Mouse (Mus musculus) myocyte (in vitro differentiated cells): ENCODE data around the gene Gm20696. TPM values are rescaled to one million over a fixed set of nuclear protein-coding genes. Genes with fewer than 3 reads are reported as not detected.

Experiments
- H3K27me3 ChIP-seq: one replicate; pipeline ENCODE4 v1.6.1; 2011; ENCODE audit not compliant: control insufficient read depth, insufficient read depth, insufficient read length
- H3K36me3 ChIP-seq: one replicate; pipeline ENCODE4 v1.6.1; 2011; ENCODE audit not compliant: control insufficient read depth, insufficient read depth
- H3K4me2 ChIP-seq: one replicate; pipeline ENCODE4 v1.6.1; 2011; ENCODE audit warnings: low read depth, control low read depth
- H3K4me3 ChIP-seq: one replicate; pipeline ENCODE4 v1.5.1; 2011; ENCODE audit warnings: mild to moderate bottlenecking, control low read depth, moderate library complexity
- H3K79me2 ChIP-seq: one replicate; pipeline ENCODE4 v1.6.1; 2011; ENCODE audit not compliant: control insufficient read depth, insufficient read depth
- H3ac ChIP-seq: one replicate; pipeline ENCODE4 v1.6.1; 2011; ENCODE audit not compliant: control insufficient read depth, insufficient read length
- CEBPB ChIP-seq: IDR thresholded peaks from 2 replicates; pipeline ENCODE4 v1.6.1; 2011; ENCODE audit warnings: mild to moderate bottlenecking, moderate library complexity; ENCODE audit not compliant: poor library complexity, insufficient read depth, severe bottlenecking
- E2F4 ChIP-seq: IDR thresholded peaks from one replicate; pipeline ENCODE4 v1.6.1; 2011; ENCODE audit warnings: mild to moderate bottlenecking, control low read depth, moderate library complexity; ENCODE audit not compliant: insufficient read depth
- MAX ChIP-seq: IDR thresholded peaks from one replicate; pipeline ENCODE4 v1.6.1; 2011; ENCODE audit warnings: low read depth, mild to moderate bottlenecking, control low read depth
- MYOD1 ChIP-seq, 3 experiments: IDR thresholded peaks; one replicate each; pipeline ENCODE4 v1.6.1; 2011; ENCODE audit warnings: control low read depth in 2 of 3, low read depth in 2 of 3, mild to moderate bottlenecking in 2 of 3, moderate library complexity in 1 of 3; ENCODE audit not compliant: insufficient read length in 2 of 3, control insufficient read depth in 1 of 3
- MYOG ChIP-seq, 3 experiments: IDR thresholded peaks; one replicate each; pipeline ENCODE4 v1.6.1; 2011; ENCODE audit warnings: control low read depth in 2 of 3, low read depth in 2 of 3, mild to moderate bottlenecking in 2 of 3; ENCODE audit not compliant: insufficient read length in 2 of 3, control insufficient read depth in 1 of 3, insufficient read depth in 1 of 3
- POLR2A ChIP-seq: IDR thresholded peaks from one replicate; pipeline ENCODE4 v1.6.1; 2011; ENCODE audit warnings: low read depth, mild to moderate bottlenecking, control low read depth, moderate library complexity; ENCODE audit not compliant: insufficient read length
- POLR2AphosphoS2 ChIP-seq: IDR thresholded peaks from one replicate; pipeline ENCODE4 v1.6.1; 2011; ENCODE audit warnings: low read depth, control low read depth; ENCODE audit not compliant: insufficient read length
- REST ChIP-seq: IDR thresholded peaks from one replicate; pipeline ENCODE4 v1.6.1; 2011; ENCODE audit warnings: mild to moderate bottlenecking, control low read depth, moderate library complexity; ENCODE audit not compliant: insufficient read depth, insufficient read length
- SRF ChIP-seq: IDR thresholded peaks from one replicate; pipeline ENCODE4 v1.6.1; 2011; ENCODE audit warnings: low read depth; ENCODE audit not compliant: control insufficient read depth, insufficient read length
- TCF12 ChIP-seq: IDR thresholded peaks from one replicate; pipeline ENCODE4 v1.6.1; 2011; ENCODE audit warnings: mild to moderate bottlenecking, control low read depth; ENCODE audit not compliant: poor library complexity, insufficient read depth, severe bottlenecking
- TCF3 ChIP-seq: IDR thresholded peaks from one replicate; pipeline ENCODE4 v1.6.1; 2011; ENCODE audit warnings: low read depth, control low read depth; ENCODE audit not compliant: insufficient read length
- USF1 ChIP-seq: IDR thresholded peaks from one replicate; pipeline ENCODE4 v1.6.1; 2011; ENCODE audit warnings: low read depth, mild to moderate bottlenecking, control low read depth, moderate library complexity
- polyA plus RNA-seq: library from polyadenylated mRNA; unstranded; fragments of >200 nt; fragmentation: generic; extraction: Trizol; gene quantifications from one replicate; pipeline ENCODE4 v1.2.1, GENCODE M21; 2012; ENCODE audit warnings: missing spikeins

Gm20696 gene
- polyA plus RNA-seq, 1 experiment: 0.13 TPM

- no peak overlapping the region for H3K4me3 ChIP-seq
- H3K27me3 ChIP-seq: no peaks in the 10 kb centered on the region
- no peak overlapping the region for H3ac ChIP-seq
- H3K4me2 ChIP-seq: no peak overlapping the region
- no peaks in the 10 kb centered on the region for H3K79me2 ChIP-seq
- TF ChIP-seq MAX: no peak
- no peak for TF ChIP-seq POLR2A
- TF ChIP-seq POLR2AphosphoS2: no peak
- TF ChIP-seq E2F4: no peak
- no peak for TF ChIP-seq MYOG (IDR thresholded peaks at IDR 0.05; ENCODE audit: control insufficient read depth in 1 of 3, insufficient read depth in 1 of 3, insufficient read length in 2 of 3, low read depth in 2 of 3)
- TF ChIP-seq TCF3: no peak
- no peak for TF ChIP-seq REST
- no peak for TF ChIP-seq SRF
- TF ChIP-seq USF1: no peak
- no peak for TF ChIP-seq CEBPB
- no peak for TF ChIP-seq MYOD1 (IDR thresholded peaks at IDR 0.05; ENCODE audit: control insufficient read depth in 1 of 3, insufficient read length in 2 of 3, low read depth in 2 of 3)
- no peak for TF ChIP-seq TCF12
- H3K36me3 ChIP-seq: peaks cover 5% of the 10 kb centered on the region
Measured at GRCm38 (mm10) chr6:99502727-99503126, 163.9 kb downstream of the Gm20696 start.

DNA sequence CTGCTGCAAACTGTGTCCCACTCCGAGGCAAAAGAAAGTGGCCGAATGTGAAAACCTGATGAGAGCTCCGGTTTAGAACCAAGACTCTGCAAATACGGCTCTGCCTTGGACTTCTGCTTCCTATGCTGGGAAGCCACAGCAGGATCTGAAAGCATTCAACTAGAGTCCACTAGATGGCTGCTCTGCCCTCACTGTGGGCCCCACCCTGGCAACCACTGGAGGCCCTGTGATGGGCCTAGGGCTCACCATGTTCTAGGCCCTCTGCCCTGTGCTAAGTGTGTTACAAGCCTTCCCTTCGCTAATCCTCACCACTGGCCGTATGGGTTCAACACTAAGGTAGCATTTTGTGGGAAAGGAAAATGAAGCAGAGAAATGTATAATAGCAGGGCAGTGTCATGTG, 164.3 kb downstream of the Gm20696 start:
- no peak for TF ChIP-seq SRF
- TF ChIP-seq REST: no peak
- TF ChIP-seq USF1: no peak
- TF ChIP-seq MAX: no peak
- TF ChIP-seq E2F4: no peak
- no peak for TF ChIP-seq POLR2A
- no peak for TF ChIP-seq TCF3
- TF ChIP-seq MYOD1 (IDR thresholded peaks at IDR 0.05; ENCODE audit: control insufficient read depth in 1 of 3, insufficient read length in 2 of 3, low read depth in 2 of 3): no peak
- TF ChIP-seq TCF12: no peak
- no peak for TF ChIP-seq CEBPB
- no peak for TF ChIP-seq MYOG (IDR thresholded peaks at IDR 0.05; ENCODE audit: control insufficient read depth in 1 of 3, insufficient read depth in 1 of 3, insufficient read length in 2 of 3, low read depth in 2 of 3)
- TF ChIP-seq POLR2AphosphoS2: no peak
- H3ac ChIP-seq: no peak overlapping the region

GRCm38 (mm10) chr6:99500570-99501270, 165.9 kb downstream of the Gm20696 start:
- Histone ChIP-seq H3K79me2 (no peaks in the 10 kb centered on the region), H3K27me3 (no peaks in the 10 kb centered on the region), H3K36me3 (peaks cover under 1% of the 10 kb centered on the region), H3K4me3 (no peak overlapping the region), H3ac (no peak overlapping the region), H3K4me2 (no peak overlapping the region)
- TF ChIP-seq CEBPB (no peak), POLR2AphosphoS2 (no peak), POLR2A (no peak), USF1 (no peak), REST (no peak), TCF12 (no peak), MYOG (IDR thresholded peaks at IDR 0.05; ENCODE audit: control insufficient read depth in 1 of 3, insufficient read depth in 1 of 3, insufficient read length in 2 of 3, low read depth in 2 of 3) (no peak), TCF3 (no peak), MAX (no peak), E2F4 (no peak), SRF (no peak), MYOD1 (IDR thresholded peaks at IDR 0.05; ENCODE audit: control insufficient read depth in 1 of 3, insufficient read length in 2 of 3, low read depth in 2 of 3) (no peak)

More for the DNA sequence above, 164.3 kb downstream of the Gm20696 start:
- no peaks in the 10 kb centered on the region for H3K27me3 ChIP-seq
- H3K36me3 ChIP-seq: peaks cover 5% of the 10 kb centered on the region
- H3K79me2 ChIP-seq: no peaks in the 10 kb centered on the region
- no peak overlapping the region for H3K4me3 ChIP-seq
- no peak overlapping the region for H3K4me2 ChIP-seq

- H3K4me3 ChIP-seq: no peak overlapping the region
- H3K4me2 ChIP-seq: no peak overlapping the region
- H3K79me2 ChIP-seq: no peaks in the 10 kb centered on the region
- H3ac ChIP-seq: no peak overlapping the region
- H3K27me3 ChIP-seq: no peaks in the 10 kb centered on the region
- no peaks in the 10 kb centered on the region for H3K36me3 ChIP-seq
- no peak for TF ChIP-seq TCF3
- TF ChIP-seq TCF12: no peak
- TF ChIP-seq MAX: no peak
Measured at GRCm38 (mm10) chr6:99498082-99498481, 168.5 kb downstream of the Gm20696 start.

GRCm38 (mm10) chr6:99496114-99496513, 170.5 kb downstream of the Gm20696 start:
- Histone ChIP-seq H3K36me3 (no peaks in the 10 kb centered on the region), H3K4me3 (no peak overlapping the region), H3K27me3 (no peaks in the 10 kb centered on the region), H3K4me2 (no peak overlapping the region), H3K79me2 (no peaks in the 10 kb centered on the region), H3ac (no peak overlapping the region)
- TF ChIP-seq SRF (no peak), MAX (no peak), CEBPB (no peak), TCF12 (no peak), TCF3 (no peak), E2F4 (no peak), REST (no peak), POLR2A (no peak), MYOG (IDR thresholded peaks at IDR 0.05; ENCODE audit: control insufficient read depth in 1 of 3, insufficient read depth in 1 of 3, insufficient read length in 2 of 3, low read depth in 2 of 3) (no peak), MYOD1 (IDR thresholded peaks at IDR 0.05; ENCODE audit: control insufficient read depth in 1 of 3, insufficient read length in 2 of 3, low read depth in 2 of 3) (no peak)
